Mouse (Mus musculus): ENCODE measurements around the gene Wdr19.
"Not testable (repeated sequence)": the region's sequence is repeated elsewhere in the genome, so short reads cannot be mapped to it uniquely, and the experiment has no call there.

The Wdr19 gene

GRCm38 (mm10) chr5:65194441-65194840, 5.1 kb upstream of the Wdr19 start:
- DNase-seq (ENCODE audit: low spot score): no peak

- DNase-seq (ENCODE audit: low spot score): no peak
These were observed 5.2 kb downstream of the Wdr19 start for GRCm38 (mm10) chr5:65204726-65205125.

GRCm38 (mm10) chr5:65213321-65213720, 13.8 kb downstream of the Wdr19 start:
- DNase-seq (ENCODE audit: low spot score): peak; percentile 36

GRCm38 (mm10) chr5:65217305-65218269, 18.1 kb downstream of the Wdr19 start:
- no peak for DNase-seq (ENCODE audit: low spot score)

GRCm38 (mm10) chr5:65221037-65221436, 21.5 kb downstream of the Wdr19 start:
- no peak for DNase-seq (ENCODE audit: low spot score)

GRCm38 (mm10) chr5:65224056-65224455, 24.6 kb downstream of the Wdr19 start:
- DNase-seq (ENCODE audit: low spot score): no peak

- DNase-seq (ENCODE audit: low spot score): peak; percentile 23
These were observed 31.9 kb downstream of the Wdr19 start for GRCm38 (mm10) chr5:65231289-65232003.

GRCm38 (mm10) chr5:65242740-65243139, 43.2 kb downstream of the Wdr19 start:
- peak; percentile 41 for DNase-seq (ENCODE audit: low spot score)

GRCm38 (mm10) chr5:65247296-65247695, 47.8 kb downstream of the Wdr19 start:
- no peak for DNase-seq (ENCODE audit: low spot score)

- DNase-seq (ENCODE audit: low spot score): no peak
These were observed 50.8 kb downstream of the Wdr19 start for GRCm38 (mm10) chr5:65250185-65250855.

- no peak for DNase-seq (ENCODE audit: low spot score)
These were observed 58.5 kb downstream of the Wdr19 start for GRCm38 (mm10) chr5:65257910-65258505.

GRCm38 (mm10) chr5:65273966-65274365, 74.5 kb downstream of the Wdr19 start:
- DNase-seq (ENCODE audit: low spot score): no peak

- no peak for DNase-seq (ENCODE audit: low spot score)
These were observed 79.7 kb downstream of the Wdr19 start for GRCm38 (mm10) chr5:65279133-65279651.

GRCm38 (mm10) chr5:65281216-65281615, 81.7 kb downstream of the Wdr19 start:
- DNase-seq (ENCODE audit: low spot score): no peak

- DNase-seq (ENCODE audit: low spot score): peak; percentile 10
These were observed 84.7 kb downstream of the Wdr19 start for GRCm38 (mm10) chr5:65284171-65284570.

- DNase-seq (ENCODE audit: low spot score): no peak
These were observed 88.5 kb downstream of the Wdr19 start for GRCm38 (mm10) chr5:65287751-65288701.

- not testable (repeated sequence) for DNase-seq (ENCODE audit: low spot score)
These were observed 89.5 kb downstream of the Wdr19 start for GRCm38 (mm10) chr5:65289009-65289408.

GRCm38 (mm10) chr5:65293627-65294026, 94.1 kb downstream of the Wdr19 start:
- DNase-seq (ENCODE audit: low spot score): no peak

GRCm38 (mm10) chr5:65294270-65294669, 94.8 kb downstream of the Wdr19 start:
- no peak for DNase-seq (ENCODE audit: low spot score)

GRCm38 (mm10) chr5:65298167-65298950, 98.9 kb downstream of the Wdr19 start:
- no peak for DNase-seq (ENCODE audit: low spot score)

Data from urinary bladder, postnatal 14 days (tissue).